28 mouse cellular contexts compared by ENCODE assay signal in genomic region chr2:180343092-180343491, GRCm38 (mm10). TPM values are rescaled to one million over a fixed set of nuclear protein-coding genes. Genes with fewer than 3 reads are reported as not detected.
DNase-seq lines count a peak whose midpoint lies in the region; ATAC-seq and TF ChIP-seq lines count a peak whose summit lies in the region.
"Had no signal": no experiment of that assay in that cellular context is flagged by ENCODE, and none has a peak within 500 bp of the region (broad histone marks: within the 10 kb centered on the region; RNA-seq: fewer than 3 reads in every experiment).

No protein-coding gene starts in this region.

- 68% methylated on average over 13 of the region's 13 CpGs for WGBS in heart, embryonic 12.5 days
- whole genome bisulfite sequencing in kidney, adult 2 months = 61% methylated on average over 13 of the region's 13 CpGs
- WGBS in kidney, embryonic 15.5 days = 64% methylated on average over 13 of the region's 13 CpGs
- WGBS in intestine, embryonic 16.5 days = 61% methylated on average over 13 of the region's 13 CpGs
- WGBS in large intestine, adult 2 months = 28% methylated on average over 13 of the region's 13 CpGs
- 88% methylated on average over 13 of the region's 13 CpGs for WGBS in midbrain, embryonic 13.5 days

- TF ChIP-seq POLR2A in kidney, adult 2 months (IDR thresholded peaks at IDR 0.05; ENCODE audit: low read depth, low read length) = no peak

- peaks cover 86% of the 10 kb centered on the region for H3K4me1 ChIP-seq in heart, embryonic 12.5 days (replicated peaks)
- no peaks in the 10 kb centered on the region for H3K4me1 ChIP-seq in kidney, adult 2 months (ENCODE audit: control insufficient read depth, insufficient read depth, low read length)
- H3K4me1 ChIP-seq in kidney, embryonic 15.5 days = peaks cover 28% of the 10 kb centered on the region
- H3K4me1 ChIP-seq in intestine, embryonic 16.5 days (ENCODE audit: control insufficient read depth, insufficient read depth, low read length) = peaks cover 36% of the 10 kb centered on the region
- 0 out of 2 replicates have a peak, but pooled peaks cover 4% of the 10 kb centered on the region for H3K4me1 ChIP-seq in midbrain, embryonic 13.5 days (replicated peaks)
- H3K4me1 ChIP-seq: forebrain, embryonic 15.5 days had no signal

- H3K27ac ChIP-seq in heart, embryonic 12.5 days (ENCODE audit: poor library complexity, severe bottlenecking) = peak overlapping the region; percentile 97
- no peak overlapping the region for H3K27ac ChIP-seq in kidney, adult 2 months (ENCODE audit: insufficient read depth, low read depth, low read length)
- no peak overlapping the region for H3K27ac ChIP-seq in kidney, embryonic 15.5 days
- H3K27ac ChIP-seq in intestine, embryonic 16.5 days (ENCODE audit: low read length) = peak overlapping the region; percentile 82
- no peak overlapping the region for H3K27ac ChIP-seq in midbrain, embryonic 13.5 days
- H3K27ac ChIP-seq: forebrain, embryonic 15.5 days had no signal

- H3K9me3 ChIP-seq in heart, embryonic 12.5 days (replicated peaks) = no peaks in the 10 kb centered on the region
- no peaks in the 10 kb centered on the region for H3K9me3 ChIP-seq in kidney, embryonic 15.5 days (replicated peaks)
- H3K9me3 ChIP-seq in intestine, embryonic 16.5 days (ENCODE audit: control insufficient read depth, low read length) = no peaks in the 10 kb centered on the region
- no peaks in the 10 kb centered on the region for H3K9me3 ChIP-seq in midbrain, embryonic 13.5 days
- H3K9me3 ChIP-seq: forebrain, embryonic 15.5 days had no signal

- H3K27me3 ChIP-seq in heart, embryonic 12.5 days (replicated peaks) = no peaks in the 10 kb centered on the region
- H3K27me3 ChIP-seq in kidney, adult 2 months (replicated peaks; ENCODE audit: control insufficient read depth, insufficient read depth, low read length) = no peaks in the 10 kb centered on the region
- H3K27me3 ChIP-seq in kidney, embryonic 15.5 days = peaks cover 28% of the 10 kb centered on the region
- no peaks in the 10 kb centered on the region for H3K27me3 ChIP-seq in intestine, embryonic 16.5 days (replicated peaks; ENCODE audit: control insufficient read depth, insufficient read depth, low read length)
- H3K27me3 ChIP-seq in midbrain, embryonic 13.5 days = peaks cover 15% of the 10 kb centered on the region

- H3K4me3 ChIP-seq in heart, embryonic 12.5 days = peak overlapping the region; percentile 4; the same call in 1 of the 2 replicates
- no peak overlapping the region for H3K4me3 ChIP-seq in kidney, adult 2 months (ENCODE audit: insufficient read depth, low read depth, low read length)
- H3K4me3 ChIP-seq in kidney, embryonic 15.5 days (replicated peaks) = no peak overlapping the region
- no peak overlapping the region for H3K4me3 ChIP-seq in intestine, embryonic 16.5 days (ENCODE audit: low read length)
- H3K4me3 ChIP-seq in midbrain, embryonic 13.5 days (replicated peaks) = no peak overlapping the region
- H3K4me3 ChIP-seq: forebrain, embryonic 15.5 days had no signal

- H3K36me3 ChIP-seq in heart, embryonic 12.5 days = no peaks in the 10 kb centered on the region
- H3K36me3 ChIP-seq in kidney, adult 2 months (ENCODE audit: control insufficient read depth, insufficient read depth, low read length) = no peaks in the 10 kb centered on the region
- H3K36me3 ChIP-seq in kidney, embryonic 15.5 days = no peaks in the 10 kb centered on the region
- H3K36me3 ChIP-seq in intestine, embryonic 16.5 days (ENCODE audit: control insufficient read depth, insufficient read depth, low read length) = no peaks in the 10 kb centered on the region
- H3K36me3 ChIP-seq in midbrain, embryonic 13.5 days = no peaks in the 10 kb centered on the region
- H3K36me3 ChIP-seq: forebrain, embryonic 15.5 days had no signal

- H3K9ac ChIP-seq in heart, embryonic 12.5 days = no peak overlapping the region
- H3K9ac ChIP-seq in kidney, embryonic 15.5 days = no peak overlapping the region
- peak overlapping the region; percentile 17; the same call in 1 of the 2 replicates for H3K9ac ChIP-seq in intestine, embryonic 16.5 days (ENCODE audit: low read depth, low read length)
- no peak overlapping the region for H3K9ac ChIP-seq in midbrain, embryonic 13.5 days (replicated peaks)
- H3K9ac ChIP-seq: forebrain, embryonic 15.5 days had no signal

- peak overlapping the region; percentile 57 for H3K4me2 ChIP-seq in heart, embryonic 12.5 days
- H3K4me2 ChIP-seq in kidney, embryonic 15.5 days = no peak overlapping the region
- H3K4me2 ChIP-seq in intestine, embryonic 16.5 days (ENCODE audit: low read depth, low read length) = peak overlapping the region; percentile 23; the same call in 1 of the 2 replicates
- no peak overlapping the region for H3K4me2 ChIP-seq in midbrain, embryonic 13.5 days (replicated peaks)
- H3K4me2 ChIP-seq: forebrain, embryonic 15.5 days had no signal

- TF ChIP-seq CTCF in kidney, adult 2 months (conservative IDR thresholded peaks at IDR 0.05; ENCODE audit: insufficient read depth, insufficient read length, low read depth, low read length) = no peak

- DNase-seq in heart, adult 9 months (ENCODE audit: low spot score in 2 of 2) = no peak
- peak; percentile 75 for DNase-seq in kidney, adult 2 months
- DNase-seq in large intestine, adult 2 months (ENCODE audit: low read depth, low spot score) = peak; percentile 73
- DNase-seq in gastrocnemius, postnatal 10 days = no peak
- DNase-seq: adrenal gland, postnatal 25 days; cerebellum, adult 11 months; cerebellum, postnatal 14 days; embryo, embryonic 11 days; gastrocnemius, postnatal 36 days; layer of hippocampus, postnatal 36 days; lung, adult 18-20 months; right cerebral cortex, postnatal 14 days; thymus, postnatal 14 days had no signal

- ATAC-seq in heart, embryonic 12.5 days (ENCODE audit: insufficient number of reproducible peaks, low FRiP score) = no peak
- no peak for ATAC-seq in kidney, embryonic 15.5 days (replicated peaks; ENCODE audit: low FRiP score)
- peak; percentile 69 for ATAC-seq in intestine, embryonic 16.5 days
- no peak for ATAC-seq in midbrain, embryonic 13.5 days
- ATAC-seq: forebrain, embryonic 15.5 days; hindbrain, embryonic 16.5 days had no signal

RNA-seq across cellular contexts. Expression of gene Gata5, which starts 8.6 kb away (rescaled TPM):
- polyA plus RNA-seq in heart, embryonic 12.5 days (2016; fragmentation: Nextera tagmentation; extraction: Ambion mirVana) = 24.7 and 28.4 TPM in 2 replicates
- polyA plus RNA-seq in kidney, adult 2 months (2012; rRNA removed) = 1.2 TPM in 2 replicates
- 3.0 and 4.7 TPM in 2 replicates for polyA plus RNA-seq in kidney, embryonic 15.5 days (2015; fragmentation: Nextera tagmentation; extraction: Ambion mirVana)
- 10.3 and 11.6 TPM in 2 replicates for polyA plus RNA-seq in intestine, embryonic 16.5 days (2015; fragmentation: Nextera tagmentation; extraction: Ambion mirVana)
- 47.8 and 62.6 TPM in 2 replicates for polyA plus RNA-seq in large intestine, adult 2 months (2012; rRNA removed)
- not detected in 2 replicates for polyA plus RNA-seq in midbrain, embryonic 13.5 days (2015; fragmentation: Nextera tagmentation; extraction: Ambion mirVana)
- total RNA-seq in gastrocnemius, postnatal 10 days (2021) = not detected
- total RNA-seq: adrenal gland, postnatal 25 days; CH12.LX; gastrocnemius, postnatal 36 days; hematopoietic stem cell, adult 5-6 weeks; layer of hippocampus, adult 18-20 months; layer of hippocampus, postnatal 36 days; left cerebral cortex, postnatal 25 days; MEL; midbrain, postnatal 0 days; neutrophil, adult 5-6 weeks had no signal
- polyA plus RNA-seq: embryonic facial prominence, embryonic 14.5 days; forebrain, embryonic 15.5 days; hindbrain, embryonic 16.5 days; midbrain, postnatal 0 days had no signal

RNA-seq across cellular contexts. Expression of gene Rbbp8nl, which starts 53.4 kb away (rescaled TPM):
- not detected in 2 replicates for polyA plus RNA-seq in heart, embryonic 12.5 days (2016; fragmentation: Nextera tagmentation; extraction: Ambion mirVana)
- 0.49 and 0.50 TPM in 2 replicates for polyA plus RNA-seq in kidney, adult 2 months (2012; rRNA removed)
- 0.84 and 0.87 TPM in 2 replicates for polyA plus RNA-seq in kidney, embryonic 15.5 days (2015; fragmentation: Nextera tagmentation; extraction: Ambion mirVana)
- polyA plus RNA-seq in intestine, embryonic 16.5 days (2015; fragmentation: Nextera tagmentation; extraction: Ambion mirVana) = 2.5 TPM in 2 replicates
- 1.5 TPM in 2 replicates for polyA plus RNA-seq in large intestine, adult 2 months (2012; rRNA removed)
- not detected in 2 replicates for polyA plus RNA-seq in midbrain, embryonic 13.5 days (2015; fragmentation: Nextera tagmentation; extraction: Ambion mirVana)
- not detected for total RNA-seq in gastrocnemius, postnatal 10 days (2021)
- total RNA-seq: adrenal gland, postnatal 25 days; CH12.LX; gastrocnemius, postnatal 36 days; hematopoietic stem cell, adult 5-6 weeks; layer of hippocampus, adult 18-20 months; layer of hippocampus, postnatal 36 days; left cerebral cortex, postnatal 25 days; MEL; midbrain, postnatal 0 days; neutrophil, adult 5-6 weeks had no signal
- polyA plus RNA-seq: forebrain, embryonic 15.5 days; hindbrain, embryonic 16.5 days; midbrain, postnatal 0 days; spleen, adult 2 months had no signal

Comparison
In these comparisons a context has a peak if more than half of its experiments do, and no peak if none do; other contexts are left out.
1. H3K27ac ChIP-seq: peak in heart, embryonic 12.5 days (single experiment) and intestine, embryonic 16.5 days (single experiment); none in kidney, adult 2 months (single experiment), kidney, embryonic 15.5 days (single experiment) and midbrain, embryonic 13.5 days (single experiment).
2. H3K4me2 ChIP-seq: peak in heart, embryonic 12.5 days (single experiment) and intestine, embryonic 16.5 days (single experiment); none in kidney, embryonic 15.5 days (single experiment) and midbrain, embryonic 13.5 days (single experiment).
3. DNase-seq: peak in kidney, adult 2 months (single experiment) and large intestine, adult 2 months (single experiment); none in heart, adult 9 months (0 of 2) and gastrocnemius, postnatal 10 days (single experiment).